Mouse (Mus musculus): Measurements from ENCODE around the gene Slitrk2. TPM values are rescaled to one million over a fixed set of nuclear protein-coding genes. Genes with fewer than 3 reads are reported as not detected.

The Slitrk2 gene
- 10 to 100 TPM; 32.4 to 34.7 TPM for total RNA-seq (2021)

DNA sequence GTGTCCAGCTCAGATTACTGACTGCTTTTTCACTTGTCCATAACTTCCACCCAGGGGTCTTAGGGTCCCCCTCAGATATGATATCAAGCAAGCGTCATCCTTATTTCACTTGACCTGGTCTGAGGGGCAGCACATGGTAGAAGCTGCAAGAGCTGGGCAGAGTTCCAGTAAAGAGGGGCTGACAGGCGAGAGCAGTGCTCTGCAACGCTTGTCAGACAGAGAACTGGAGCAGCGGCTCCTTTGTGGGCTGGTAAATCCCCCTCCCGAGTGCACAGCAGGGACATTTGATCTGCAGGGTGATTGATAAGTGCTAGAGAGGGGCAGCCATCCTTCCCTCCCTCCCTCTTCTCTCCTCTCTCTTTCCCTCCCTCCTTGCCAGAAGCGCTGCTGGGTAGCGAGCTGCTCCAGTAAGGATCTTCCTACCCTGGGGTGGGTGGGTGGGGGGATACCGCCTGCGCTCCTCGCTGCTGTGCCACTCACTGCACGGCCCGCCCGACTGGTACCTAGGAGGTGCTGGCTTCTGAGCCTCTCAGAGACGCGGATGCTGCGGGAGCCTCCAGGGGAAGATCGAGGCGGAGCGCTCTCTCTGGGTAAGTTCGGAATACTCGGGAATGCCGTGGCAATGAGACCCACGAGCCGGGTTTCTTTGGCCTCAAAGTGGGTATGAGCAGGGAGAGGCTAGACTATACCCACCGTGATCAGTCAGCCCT lies at the start of gene Slitrk2:
TSS of gene Slitrk2 (plus strand) at position 408 of the 710 bp plus-strand sequence.
- intact Hi-C loops (cut with DNase I): no loop called here
- DNase-seq (ENCODE audit: low spot score in 2 of 2): peak; percentile 32 to 45

- DNase-seq (ENCODE audit: low spot score in 2 of 2): no peak
- intact Hi-C loops (cut with DNase I): no loop called here
Measured at GRCm38 (mm10) chrX:66605490-66605889, 43.6 kb upstream of the Slitrk2 start.

DNA sequence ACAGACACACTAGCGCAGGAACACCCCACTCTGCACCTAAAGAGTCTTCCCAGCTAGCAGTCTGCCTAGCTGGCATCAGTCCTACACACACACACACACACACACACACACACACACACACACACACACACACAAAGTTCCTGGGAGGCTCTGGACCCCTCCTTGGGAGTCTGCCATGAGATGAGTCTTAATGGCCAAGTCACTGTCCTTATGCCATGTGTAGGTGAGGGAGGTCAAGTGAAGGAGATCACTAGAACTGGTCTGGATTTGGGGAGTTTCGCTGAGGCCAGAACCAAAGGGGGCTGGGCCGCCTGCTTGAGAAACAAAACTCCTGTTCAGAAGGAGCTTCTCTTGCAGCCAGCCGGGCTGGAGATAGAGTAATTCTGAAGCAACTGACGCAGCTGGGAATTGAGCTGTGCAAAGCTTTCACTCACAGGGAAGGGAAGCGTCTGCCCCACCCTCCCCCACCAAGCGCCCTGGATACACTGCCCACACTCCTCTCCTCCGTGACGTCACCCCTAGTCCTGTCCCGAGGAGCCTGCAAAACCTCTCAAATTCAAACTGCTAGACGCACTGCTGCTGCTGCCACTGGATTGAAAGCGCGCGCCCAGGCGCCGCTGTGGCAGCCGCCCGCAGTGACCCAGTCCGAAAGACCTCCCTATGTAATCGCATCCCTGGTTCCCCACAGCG lies 3.5 kb downstream of the Slitrk2 start:
- DNase-seq (ENCODE audit: low spot score in 2 of 2): peak; percentile 64 to 65
- intact Hi-C loops (cut with DNase I): no loop called here

- intact Hi-C loops (cut with DNase I): loop anchor here (5.0 kb wide), 1 partner anchor 1655 kb away; no protein-coding TSS in a partner anchor
- no peak for DNase-seq (ENCODE audit: low spot score in 2 of 2)
Measured at GRCm38 (mm10) chrX:66657365-66657764, 8.2 kb downstream of the Slitrk2 start.

GRCm38 (mm10) chrX:66676959-66677358 lies 27.8 kb downstream of the Slitrk2 start:
- peak; percentile 7 for DNase-seq (ENCODE audit: low spot score in 2 of 2)
- intact Hi-C loops (cut with DNase I): no loop called here

- intact Hi-C loops (cut with DNase I): no loop called here
- DNase-seq (ENCODE audit: low spot score in 2 of 2): no peak
Measured at GRCm38 (mm10) chrX:66678646-66679045, 29.5 kb downstream of the Slitrk2 start.

Measured in left cerebral cortex, postnatal 36 days (tissue).